Mouse (Mus musculus): ENCODE data around the gene Capn12.

DNA sequence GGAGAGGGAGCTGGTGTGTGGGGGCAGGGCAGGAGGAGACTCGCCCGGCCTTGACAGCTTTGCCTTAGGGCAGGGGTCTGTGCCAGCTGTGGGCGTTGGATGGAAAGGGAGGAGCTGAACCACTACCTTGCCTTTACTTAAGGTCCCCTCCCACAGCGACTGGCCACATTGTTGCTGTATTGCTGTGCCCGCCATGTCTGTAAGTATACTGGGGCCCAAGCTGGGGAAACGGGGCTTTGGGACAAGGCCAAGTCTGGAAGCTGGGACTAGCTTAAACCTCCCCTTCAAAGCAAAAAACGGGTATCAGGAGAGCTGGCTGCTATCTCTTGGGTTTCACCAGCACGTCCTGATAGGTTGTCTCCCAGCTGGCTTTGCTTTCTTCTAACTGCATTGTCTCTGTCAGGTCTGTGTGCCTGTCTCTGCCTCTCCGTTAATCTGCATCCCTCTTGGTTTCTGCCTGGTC lies 16.9 kb upstream of the Capn12 start:
- TF ChIP-seq CTCF (IDR thresholded peaks at IDR 0.05; ENCODE audit: low read depth) (no peak), EP300 (optimal IDR thresholded peaks at IDR 0.05) (no peak)
